Comparison of ENCODE assay signal across 11 mouse cellular contexts in the genomic region with DNA sequence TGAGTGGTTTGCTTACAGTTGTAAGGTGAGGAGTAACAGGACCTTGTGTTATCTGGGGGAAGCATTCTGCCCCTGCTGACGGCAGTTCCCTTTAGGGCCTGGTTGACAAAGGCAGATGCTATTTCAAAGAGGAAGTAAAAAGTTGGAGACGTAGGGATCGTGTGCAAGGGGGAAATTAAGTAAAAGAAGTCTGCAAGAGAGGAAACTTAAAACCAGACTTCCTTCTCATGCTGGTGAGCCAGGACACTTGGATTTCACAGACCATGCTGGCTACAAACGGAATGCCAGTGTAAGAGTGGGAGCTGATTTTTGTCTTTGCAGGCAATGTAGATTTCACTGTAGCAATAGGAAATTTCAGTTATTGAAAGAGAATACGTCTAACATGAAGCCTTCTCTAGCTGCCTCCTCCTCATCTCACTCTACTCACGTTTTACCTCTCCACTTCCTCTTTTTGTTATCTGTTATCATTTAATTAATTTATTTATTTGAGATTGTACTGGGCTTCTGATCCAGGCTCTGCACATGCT. TPM values are rescaled to one million over a fixed set of nuclear protein-coding genes. Genes with fewer than 3 reads are reported as not detected.
A peak's percentile ranks its signal among the peaks of the same experiment; 100 is the strongest.
DNase-seq lines count a peak whose midpoint lies in the region; ATAC-seq and TF ChIP-seq lines count a peak whose summit lies in the region.
"Had no signal": no experiment of that assay in that cellular context is flagged by ENCODE, and none has a peak within 500 bp of the region (broad histone marks: within the 10 kb centered on the region; RNA-seq: fewer than 3 reads in every experiment).

No protein-coding gene starts in this region.

- H3K4me3 ChIP-seq in brown adipose tissue, adult 24 weeks (ENCODE audit: insufficient read depth, low read depth, low read length), result no peak overlapping the region
- H3K4me3 ChIP-seq in liver, embryonic 14.5 days (ENCODE audit: insufficient read depth in 1 of 2, low read depth in 2 of 2, low read length in 2 of 2), result no peak overlapping the region
- no peak overlapping the region for H3K4me3 ChIP-seq in left cerebral cortex, adult 2 months
- H3K4me3 ChIP-seq: lung, embryonic 15.5 days had no signal

- H3K27ac ChIP-seq in brown adipose tissue, adult 24 weeks (replicated peaks; ENCODE audit: low read depth, low read length), result peak overlapping the region; percentile 34; the same call in 1 of the 2 replicates
- H3K27ac ChIP-seq in liver, embryonic 14.5 days, result peak overlapping the region; percentile 60
- H3K27ac ChIP-seq in left cerebral cortex, adult 2 months, result no peak overlapping the region
- H3K27ac ChIP-seq: lung, embryonic 15.5 days had no signal

- no peaks in the 10 kb centered on the region for H3K9me3 ChIP-seq in liver, embryonic 14.5 days (ENCODE audit: control insufficient read depth, low read length)
- H3K9me3 ChIP-seq: lung, embryonic 15.5 days had no signal

- ATAC-seq in liver, embryonic 14.5 days (ENCODE audit: insufficient read depth), result peak; percentile 36; the same call in 1 of the 2 replicates

- no peaks in the 10 kb centered on the region for H3K27me3 ChIP-seq in liver, embryonic 14.5 days (ENCODE audit: control insufficient read depth, insufficient read depth, low read length)
- H3K27me3 ChIP-seq: lung, embryonic 15.5 days had no signal

- H3K36me3 ChIP-seq in liver, embryonic 14.5 days (replicated peaks; ENCODE audit: control insufficient read depth, insufficient read depth, low read depth), result peaks cover 8% of the 10 kb centered on the region
- H3K36me3 ChIP-seq: lung, embryonic 15.5 days had no signal

- no peak for TF ChIP-seq CTCF in liver, embryonic 14.5 days (IDR thresholded peaks at IDR 0.05; ENCODE audit: low read depth)
- no peak for TF ChIP-seq CTCF in left cerebral cortex, adult 2 months (IDR thresholded peaks at IDR 0.05)

- peak; percentile 53 for TF ChIP-seq EP300 in liver, embryonic 14.5 days (IDR thresholded peaks at IDR 0.05; ENCODE audit: low read depth)

- peak; percentile 37 for DNase-seq in lung, postnatal 36 days
- DNase-seq in lung, adult 18-20 months, result no peak
- no peak for DNase-seq in liver, embryonic 14.5 days (ENCODE audit: low read depth in 3 of 3, low spot score in 3 of 3)
- DNase-seq in skeletal muscle tissue, adult 2 months (ENCODE audit: low read depth, low spot score), result peak; percentile 28
- no peak for DNase-seq in ovary, postnatal 10 days (ENCODE audit: low spot score)
- DNase-seq in left cerebral cortex, adult 2 months (ENCODE audit: extremely low spot score in 1 of 2, low spot score in 2 of 2), result no peak
- no peak for DNase-seq in gastrocnemius, postnatal 10 days
- DNase-seq: kidney, adult 18-20 months; layer of hippocampus, postnatal 36 days had no signal

- intact Hi-C loops in left cerebral cortex, adult 2 months (cut with DNase I), result no loop called here

- no peak overlapping the region for H3K9ac ChIP-seq in liver, embryonic 14.5 days (replicated peaks)
- H3K9ac ChIP-seq: lung, embryonic 15.5 days had no signal

- peaks cover 14% of the 10 kb centered on the region for H3K4me1 ChIP-seq in brown adipose tissue, adult 24 weeks (ENCODE audit: control insufficient read depth, insufficient read depth, insufficient read length, low read length)
- peaks cover 32 to 34% of the 10 kb centered on the region in 2 experiments for H3K4me1 ChIP-seq in liver, embryonic 14.5 days (replicated peaks; ENCODE audit: control insufficient read depth in 2 of 2, insufficient read depth in 2 of 2, low read length in 1 of 2)
- H3K4me1 ChIP-seq: lung, embryonic 15.5 days had no signal

- WGBS in liver, embryonic 14.5 days (ENCODE audit: insufficient replicate concordance), result 6% methylated on average over 6 of the region's 6 CpGs

- H3K4me2 ChIP-seq in liver, embryonic 14.5 days (ENCODE audit: low read depth), result peak overlapping the region; percentile 16
- H3K4me2 ChIP-seq: lung, embryonic 15.5 days had no signal

RNA-seq across cellular contexts. Expression of a gene that starts 19.0 kb away (rescaled TPM):
- polyA plus RNA-seq in brown adipose tissue, adult 24 weeks (2012; ENCODE audit: insufficient read depth, insufficient read length, missing spikeins), result 11.0 and 24.6 TPM in 2 replicates
- 29.0 and 36.1 TPM in 2 replicates for polyA plus RNA-seq in liver, embryonic 14.5 days (2012; rRNA removed)
- polyA plus RNA-seq in liver, embryonic 14.5 days (2014; fragmentation: Nextera tagmentation; extraction: Ambion mirVana), result 29.3 and 32.5 TPM in 2 replicates
- total RNA-seq in left cerebral cortex, adult 2 months (2021), result 10 to 100 TPM; 58.8 to 63.3 TPM
- 10 to 100 TPM in 1 of 2 experiments, 1 to 10 TPM in 1; 7.7 to 13.1 TPM for total RNA-seq in gastrocnemius, postnatal 10 days (2021)

Comparison
In these comparisons a context has a peak if more than half of its experiments do, and no peak if none do; other contexts are left out.
1. DNase-seq: peak in lung, postnatal 36 days (single experiment) and skeletal muscle tissue, adult 2 months (single experiment); none in lung, adult 18-20 months (0 of 2), liver, embryonic 14.5 days (0 of 3), ovary, postnatal 10 days (single experiment), left cerebral cortex, adult 2 months (0 of 2) and gastrocnemius, postnatal 10 days (single experiment).
2. RNA of a gene that starts 19.0 kb away (total RNA-seq): 58.8 to 63.3 TPM in left cerebral cortex, adult 2 months; 7.7 to 13.1 TPM in gastrocnemius, postnatal 10 days; every median in the first group is over 4 times any median in the second.